Mouse (Mus musculus) lung, adult 2 months (tissue): ENCODE data around the gene Atp5j2.

ENCODE experiments used
- CTCF ChIP-seq: fragments of 200-500 bp; IDR thresholded peaks from 2 replicates; pipeline ENCODE4 v1.5.1; 2011; ENCODE audit warnings: mild to moderate bottlenecking, low read length, control low read depth; ENCODE audit not compliant: insufficient read depth
- POLR2A ChIP-seq: fragments of 200-500 bp; IDR thresholded peaks from 2 replicates; pipeline ENCODE4 v1.6.1; 2011; ENCODE audit warnings: low read depth, mild to moderate bottlenecking, control low read depth, low read length, borderline replicate concordance; ENCODE audit errors: extremely low read depth

DNA sequence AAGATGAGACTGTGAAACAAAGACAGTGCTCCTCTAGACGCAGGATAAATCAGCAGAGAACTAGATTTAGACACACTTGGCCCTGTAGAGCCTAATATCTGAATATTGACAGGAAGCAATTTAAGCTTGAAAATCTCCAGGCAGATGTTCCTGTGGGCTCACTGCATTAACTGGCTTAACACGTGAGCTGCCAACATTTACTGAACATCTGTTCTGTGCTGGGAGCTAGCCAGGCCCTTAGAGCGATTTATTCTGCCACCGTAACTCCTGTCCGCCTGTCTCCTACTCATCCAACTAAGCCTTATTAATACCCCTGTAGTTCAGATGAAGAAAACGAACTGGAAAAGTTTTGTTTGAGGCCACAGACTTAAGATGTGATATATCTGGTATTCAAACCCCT lies 53.0 kb downstream of the Atp5j2 start:
- TF ChIP-seq CTCF (no peak), POLR2A (no peak)
